Mouse (Mus musculus): ENCODE results near the gene Garem2.

- TF ChIP-seq POLR2A (IDR thresholded peaks at IDR 0.05; ENCODE audit: low read depth, low read length): no peak
- no peak for TF ChIP-seq CTCF (IDR thresholded peaks at IDR 0.05; ENCODE audit: extremely low read depth, insufficient read length, insufficient replicate concordance, low read depth, low read length)
Measured at GRCm38 (mm10) chr5:30104841-30105667, at the start of gene Garem2.
